Mouse (Mus musculus) brown adipose tissue, adult 24 weeks (tissue): ENCODE measurements around the gene Hrc. TPM values are rescaled to one million over a fixed set of nuclear protein-coding genes. Genes with fewer than 3 reads are reported as not detected.

ENCODE experiments used
- H3K27ac ChIP-seq: fragments of 200-500 bp; replicated peaks from 2 replicates; pipeline ENCODE4 v1.5.1; 2012; ENCODE audit warnings: low read depth, mild to moderate bottlenecking, low read length
- H3K4me1 ChIP-seq: fragments of 200-500 bp; 2 replicates; pipeline ENCODE4 v1.6.1; 2012; ENCODE audit warnings: low read length, mixed read lengths; ENCODE audit not compliant: control insufficient read depth, insufficient read depth, insufficient read length
- H3K4me3 ChIP-seq: fragments of 200-500 bp; 2 replicates; pipeline ENCODE4 v1.5.1; 2012; ENCODE audit warnings: low read depth, mild to moderate bottlenecking, low read length, moderate library complexity; ENCODE audit not compliant: insufficient read depth
- polyA plus RNA-seq: library from polyadenylated mRNA; stranded (reverse); fragments of >200 nt; gene quantifications from 2 replicates; pipeline ENCODE4 v1.2.4, GENCODE M21; 2012; ENCODE audit not compliant: missing spikeins, insufficient read depth, insufficient read length

Hrc gene
- polyA plus RNA-seq, 1 experiment: 8.1 TPM

DNA sequence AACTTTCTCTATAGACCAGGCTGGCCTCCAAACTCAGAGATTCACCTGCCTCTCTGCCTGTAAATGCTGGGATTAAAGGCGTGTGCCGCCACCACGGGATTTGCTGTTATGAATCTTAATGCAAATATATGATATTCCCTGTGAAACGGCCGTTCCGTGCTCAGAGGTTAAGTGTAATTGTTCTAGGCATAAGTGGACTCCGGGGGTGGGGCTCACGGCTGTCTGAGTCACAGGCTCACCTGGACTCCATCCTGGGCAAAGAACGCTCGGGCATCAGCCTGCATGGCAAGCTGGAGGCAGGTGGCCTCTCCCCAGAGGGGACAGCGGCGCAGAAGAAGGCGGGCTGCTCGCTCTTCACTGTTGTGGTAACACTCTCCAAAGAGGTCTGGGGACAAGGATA is 18.6 kb upstream of the Hrc start:
- Histone ChIP-seq H3K27ac (no peak overlapping the region), H3K4me1 (no peaks in the 10 kb centered on the region), H3K4me3 (no peak overlapping the region)

DNA sequence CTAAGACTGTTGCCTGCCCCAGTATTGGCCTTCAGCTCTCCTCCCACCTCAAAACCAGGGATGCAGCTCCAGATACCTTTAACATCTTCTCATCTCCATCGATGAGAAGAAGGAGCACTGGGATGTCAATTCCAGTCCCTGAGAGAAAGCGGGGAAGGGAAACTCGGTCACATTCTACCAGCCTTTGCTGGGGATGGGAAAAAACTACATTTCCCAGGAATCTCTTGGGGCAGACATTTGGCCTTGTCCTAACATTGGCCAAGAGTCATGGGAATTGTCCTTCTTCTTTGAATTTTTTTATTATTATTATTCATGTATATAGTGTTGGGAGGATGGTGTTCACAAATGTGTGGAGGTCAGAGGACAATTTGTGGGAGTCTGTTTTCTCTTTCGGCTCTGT is 12.8 kb upstream of the Hrc start:
- H3K27ac ChIP-seq: no peak overlapping the region
- H3K4me3 ChIP-seq: no peak overlapping the region
- no peaks in the 10 kb centered on the region for H3K4me1 ChIP-seq

GRCm38 (mm10) chr7:45323069-45323468 is 12.0 kb upstream of the Hrc start:
- H3K27ac ChIP-seq: no peak overlapping the region

DNA sequence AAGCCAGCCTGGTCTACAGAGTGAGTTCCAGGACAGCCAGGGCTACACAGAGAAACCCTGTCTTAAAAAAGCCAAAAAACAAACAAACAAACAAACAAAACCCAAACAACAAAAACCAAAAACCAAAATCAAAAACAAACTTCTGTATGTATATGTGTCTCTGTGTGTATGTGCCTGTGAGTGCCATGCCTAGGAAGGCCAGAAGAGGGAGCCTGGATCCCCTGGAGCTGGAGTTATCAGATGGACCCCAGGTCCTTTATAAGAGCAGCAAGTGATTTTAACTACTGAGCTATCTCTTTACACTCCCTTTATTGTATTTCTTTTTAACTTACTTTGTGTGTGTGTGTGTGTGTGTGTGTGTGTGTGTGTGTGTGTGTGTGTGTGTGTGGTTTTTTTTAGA is 9.3 kb upstream of the Hrc start:
- Histone ChIP-seq H3K27ac (no peak overlapping the region), H3K4me3 (no peak overlapping the region)

More at GRCm38 (mm10) chr7:45323069-45323468, 12.0 kb upstream of the Hrc start:
- H3K4me3 ChIP-seq: no peak overlapping the region
- H3K4me1 ChIP-seq: no peaks in the 10 kb centered on the region

GRCm38 (mm10) chr7:45328841-45329475 is 6.1 kb upstream of the Hrc start:
- H3K4me3 ChIP-seq: no peak overlapping the region
- H3K27ac ChIP-seq: no peak overlapping the region
- peaks cover 11% of the 10 kb centered on the region for H3K4me1 ChIP-seq

More for the DNA sequence above, 9.3 kb upstream of the Hrc start:
- no peaks in the 10 kb centered on the region for H3K4me1 ChIP-seq

GRCm38 (mm10) chr7:45331502-45331901 is 3.6 kb upstream of the Hrc start:
- Histone ChIP-seq H3K4me3 (no peak overlapping the region), H3K4me1 (peaks cover 11% of the 10 kb centered on the region), H3K27ac (no peak overlapping the region)

GRCm38 (mm10) chr7:45332685-45333425 is 2.2 kb upstream of the Hrc start:
- Histone ChIP-seq H3K4me1 (peaks cover 11% of the 10 kb centered on the region), H3K4me3 (peak overlapping the region; percentile 74), H3K27ac (peak overlapping the region; percentile 42; the same call in 1 of the 2 replicates)

GRCm38 (mm10) chr7:45333431-45333982 is 1.6 kb upstream of the Hrc start, which contains the start of gene Trpm4:
TSS of gene Trpm4 (minus strand) at chr7:45333780.
- Histone ChIP-seq H3K4me1 (peaks cover 11% of the 10 kb centered on the region), H3K4me3 (peak within 1 kb of the TSS; percentile 74), H3K27ac (peak within 1 kb of the TSS; percentile 42; the same call in 1 of the 2 replicates)

- H3K4me3 ChIP-seq: no peak overlapping the region
- H3K27ac ChIP-seq: no peak overlapping the region
- H3K4me1 ChIP-seq: peaks cover 11% of the 10 kb centered on the region
Measured at GRCm38 (mm10) chr7:45334605-45335004, 485 bp upstream of the Hrc start.

- Histone ChIP-seq H3K4me3 (no peak overlapping the region), H3K27ac (no peak overlapping the region), H3K4me1 (peaks cover 22% of the 10 kb centered on the region)
Measured at GRCm38 (mm10) chr7:45336319-45336718, 1.2 kb downstream of the Hrc start.

DNA sequence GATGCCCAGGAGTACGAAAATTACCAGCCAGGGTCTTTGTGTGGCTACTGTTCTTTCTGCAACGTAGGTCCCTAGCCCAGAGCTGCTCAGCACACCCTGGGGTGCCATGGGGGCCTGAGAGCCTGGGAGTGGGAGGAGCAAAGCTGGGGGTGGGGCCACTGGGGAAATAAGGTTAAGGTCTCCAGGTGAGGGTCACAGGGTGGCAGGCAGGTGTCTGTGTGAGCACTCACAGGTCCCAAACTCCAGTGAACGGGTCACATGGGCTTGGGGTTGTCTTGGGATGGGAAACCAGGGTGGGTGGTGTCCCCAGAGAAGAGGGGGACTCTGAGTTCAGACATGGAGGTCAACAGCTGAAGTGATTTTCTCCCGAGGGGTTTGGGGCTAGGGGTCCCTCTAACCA is 2.4 kb downstream of the Hrc start:
- Histone ChIP-seq H3K4me3 (no peak overlapping the region), H3K27ac (no peak overlapping the region), H3K4me1 (peaks cover 16% of the 10 kb centered on the region)

- Histone ChIP-seq H3K4me3 (0 out of 2 replicates have a peak overlapping the region, but pooled peaks have one; percentile 49), H3K4me1 (peaks cover 11% of the 10 kb centered on the region; the same call in 1 of the 2 replicates)
Measured at GRCm38 (mm10) chr7:45338161-45338911, 3.2 kb downstream of the Hrc start.

GRCm38 (mm10) chr7:45339410-45340065 is 4.4 kb downstream of the Hrc start:
- H3K27ac ChIP-seq: no peak overlapping the region
- peaks cover 11% of the 10 kb centered on the region; the same call in 1 of the 2 replicates for H3K4me1 ChIP-seq
- H3K4me3 ChIP-seq: peak overlapping the region; percentile 49

More at GRCm38 (mm10) chr7:45338161-45338911, 3.2 kb downstream of the Hrc start:
- no peak overlapping the region for H3K27ac ChIP-seq

DNA sequence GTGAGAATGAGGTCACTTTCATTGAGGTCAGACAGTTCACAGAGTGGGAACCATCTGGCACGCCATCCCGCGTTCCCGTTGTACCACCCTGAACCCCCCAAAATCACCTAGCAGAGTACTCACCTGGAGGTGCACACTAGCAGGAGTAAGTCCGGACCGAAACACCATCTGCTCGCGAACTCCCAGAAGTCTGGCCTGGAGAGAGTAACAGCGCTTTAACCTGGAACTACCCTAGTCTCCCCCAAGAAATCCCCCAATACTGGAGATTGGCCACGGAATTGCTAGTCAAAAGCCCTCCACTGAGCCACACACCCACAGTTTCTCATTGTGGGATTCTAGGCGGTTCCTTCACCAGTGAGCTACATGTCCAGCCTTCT is 5.0 kb downstream of the Hrc start:
- Histone ChIP-seq H3K4me1 (peaks cover 11% of the 10 kb centered on the region; the same call in 1 of the 2 replicates), H3K4me3 (peak overlapping the region; percentile 49), H3K27ac (no peak overlapping the region)
